Mouse (Mus musculus) C2C12 (cell line): ENCODE measurements around the gene Dppa3.

Experiments
- CTCF ChIP-seq: IDR thresholded peaks from one replicate; pipeline ENCODE4 v1.5.1; 2011; ENCODE audit not compliant: control insufficient read depth, insufficient read depth, insufficient read length
- FOSL1 ChIP-seq: IDR thresholded peaks from one replicate; pipeline ENCODE4 v1.8.0; 2011; ENCODE audit warnings: mild to moderate bottlenecking, low read length; ENCODE audit not compliant: poor library complexity, insufficient read depth, severe bottlenecking
- MAX ChIP-seq: IDR thresholded peaks from one replicate; pipeline ENCODE4 v1.6.1; 2011; ENCODE audit warnings: mild to moderate bottlenecking, control low read depth

- TF ChIP-seq CTCF (no peak), MAX (no peak), FOSL1 (no peak)
Measured at GRCm38 (mm10) chr6:122668823-122669222, 42.6 kb downstream of the Dppa3 start.
